Mouse (Mus musculus) layer of hippocampus, postnatal 10 days (tissue): ENCODE measurements at regions not wholly inside any gene's neighbourhood (a gene's known extent, or its start where the extent isn't known, plus 50 kb on each side); places are given as distances from the start of the nearest gene placed in this dataset.

Source experiments
- DNase-seq, 2 experiments: peaks; one replicate each; pipeline ENCODE4 v3.0.0; 2021; ENCODE audit warnings: low spot score in 2 of 2

DNA sequence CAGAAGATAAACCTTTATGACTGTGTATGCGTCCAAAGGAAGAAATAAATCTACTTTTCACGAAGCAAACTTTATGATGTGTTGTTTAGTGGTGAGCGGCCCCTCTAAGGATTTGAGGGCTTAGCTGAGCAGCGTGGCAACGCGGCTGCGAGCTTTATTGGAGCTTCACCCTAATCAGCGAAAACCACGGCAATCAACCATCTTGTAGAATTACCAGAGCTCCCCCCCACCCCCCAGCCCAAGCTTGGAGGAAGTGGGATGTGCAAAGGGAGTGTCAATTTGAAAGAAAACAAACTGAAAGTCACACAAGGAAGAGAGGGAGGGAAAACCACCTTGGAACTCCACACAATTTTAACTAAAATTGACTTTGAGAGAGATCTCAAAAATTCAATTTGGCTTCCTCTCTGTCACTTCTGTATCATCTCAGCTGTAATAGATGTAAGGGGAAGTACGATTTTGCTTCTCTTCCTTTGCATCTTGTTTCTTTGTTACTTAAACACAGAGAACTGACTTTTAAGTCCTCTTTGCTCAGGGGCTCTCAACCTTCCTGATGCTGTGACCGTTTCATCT is 229.1 kb upstream of the Satb1 start:
- DNase-seq, result no peak

DNA sequence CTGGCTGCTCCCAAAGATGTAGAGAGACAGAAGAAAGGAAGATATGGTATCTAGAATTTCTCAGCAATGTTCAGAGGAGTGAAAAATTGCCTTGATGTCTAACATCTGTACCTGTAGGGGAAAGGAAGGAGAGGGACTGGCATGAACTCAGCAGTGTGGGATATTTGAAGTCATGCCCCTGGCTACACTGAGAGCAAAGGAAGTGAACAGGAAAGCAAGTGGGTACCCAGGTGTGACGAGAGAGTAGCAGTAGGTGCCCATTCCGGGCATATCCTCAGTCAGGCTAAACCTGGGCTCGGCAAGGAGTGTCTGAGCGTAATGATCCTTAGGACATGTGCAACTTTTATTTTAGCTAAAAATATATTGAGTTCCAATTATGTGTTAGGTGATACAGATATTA is 203.4 kb upstream of the Satb1 start:
- no peak for DNase-seq

DNA sequence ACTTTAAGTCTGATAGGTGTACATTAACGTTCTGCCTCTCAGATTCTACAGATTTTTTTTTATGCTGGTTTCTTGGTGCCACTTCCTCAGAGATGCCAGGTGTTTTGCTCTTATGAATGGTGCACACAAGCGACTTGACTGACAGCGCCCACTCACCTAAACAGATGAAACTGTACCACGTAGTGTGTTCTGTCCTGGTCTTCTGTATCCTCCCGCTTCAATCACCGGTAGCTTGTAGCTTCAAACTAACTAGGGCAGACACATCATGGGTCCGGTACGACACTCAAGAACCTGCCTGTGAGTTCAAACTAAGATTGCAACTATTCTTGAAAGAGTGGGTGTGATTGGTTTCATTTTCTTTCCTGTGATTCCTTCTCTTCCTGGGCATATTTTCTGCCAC is 198.0 kb upstream of the Satb1 start:
- DNase-seq, result no peak

DNA sequence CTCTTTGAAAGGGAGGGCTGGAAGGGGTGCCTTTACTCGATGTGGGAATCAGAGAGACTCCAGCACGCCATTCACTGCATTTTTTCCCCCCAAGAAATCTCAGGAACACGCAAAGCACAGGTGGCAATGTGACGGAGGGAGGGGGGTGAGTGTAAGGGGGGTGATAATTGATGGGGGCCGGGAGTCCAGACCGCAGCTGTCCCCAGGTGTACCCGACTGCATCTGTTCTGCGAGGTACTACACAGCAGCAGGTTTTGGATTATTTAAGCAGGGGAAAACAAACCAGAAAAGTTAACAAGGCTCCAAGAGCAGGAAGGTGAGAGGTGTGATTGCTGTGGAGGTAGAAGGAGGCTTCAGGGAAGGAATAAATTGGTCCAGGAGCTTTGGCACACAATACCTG is 153.8 kb upstream of the Satb1 start:
- DNase-seq, result no peak

DNA sequence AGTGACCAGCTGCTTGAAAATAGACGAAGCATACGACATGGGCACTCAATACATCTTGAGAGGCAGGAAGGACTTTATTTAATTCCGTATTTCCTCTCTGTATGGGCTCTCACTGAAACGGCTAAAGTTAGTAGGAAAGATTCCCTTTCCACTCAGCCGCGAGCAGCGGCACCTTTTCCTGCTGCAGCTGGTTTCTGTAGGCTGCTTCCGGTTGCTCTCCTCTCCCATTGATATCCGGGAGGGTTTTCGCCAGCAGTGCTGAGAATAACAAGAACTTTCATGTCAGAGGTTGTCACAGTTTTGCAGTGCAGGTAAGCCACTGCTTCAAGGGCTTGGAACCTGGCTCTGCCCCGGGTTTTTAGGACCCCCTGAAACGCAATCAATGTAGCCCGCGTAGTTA is 153.1 kb upstream of the Satb1 start:
- no peak for DNase-seq

DNA sequence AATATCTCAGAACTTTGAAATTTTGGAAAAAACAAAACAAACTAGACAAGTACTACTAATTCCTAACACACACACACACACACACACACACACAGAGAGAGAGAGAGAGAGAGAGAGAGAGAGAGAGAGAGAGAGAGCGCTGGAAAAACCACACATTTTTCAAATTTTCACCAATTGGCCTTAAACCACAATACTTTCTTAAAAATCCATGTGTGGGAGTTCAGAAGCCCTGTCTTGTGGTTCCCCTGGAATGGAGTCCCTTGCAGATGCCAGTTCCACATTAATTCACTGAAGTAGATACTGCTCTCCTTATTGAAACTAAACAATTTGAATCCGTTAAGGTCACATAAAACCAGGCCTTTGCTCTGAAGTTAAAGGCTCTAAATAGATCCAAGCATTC is 146.0 kb upstream of the Satb1 start:
- no peak for DNase-seq

DNA sequence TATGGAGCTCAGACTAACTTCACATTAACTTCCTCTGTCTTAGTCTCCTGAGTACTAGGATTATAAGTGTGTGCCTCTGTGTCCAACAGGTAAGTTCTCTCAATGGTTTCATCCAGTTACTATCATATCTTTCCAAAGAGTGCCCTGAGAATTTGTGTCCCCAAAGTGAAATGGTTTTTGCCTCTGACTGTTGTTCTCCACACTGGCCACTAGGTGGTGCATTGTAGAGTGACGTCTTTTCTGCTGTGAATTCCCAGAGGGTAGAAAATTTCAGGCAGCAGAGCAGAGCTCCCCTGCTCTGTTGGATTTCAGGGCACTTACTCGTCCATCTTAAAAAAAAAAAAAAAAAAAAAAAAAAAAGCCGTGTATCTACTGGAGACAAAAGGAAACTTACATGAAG is 138.4 kb upstream of the Satb1 start:
- no peak for DNase-seq

DNA sequence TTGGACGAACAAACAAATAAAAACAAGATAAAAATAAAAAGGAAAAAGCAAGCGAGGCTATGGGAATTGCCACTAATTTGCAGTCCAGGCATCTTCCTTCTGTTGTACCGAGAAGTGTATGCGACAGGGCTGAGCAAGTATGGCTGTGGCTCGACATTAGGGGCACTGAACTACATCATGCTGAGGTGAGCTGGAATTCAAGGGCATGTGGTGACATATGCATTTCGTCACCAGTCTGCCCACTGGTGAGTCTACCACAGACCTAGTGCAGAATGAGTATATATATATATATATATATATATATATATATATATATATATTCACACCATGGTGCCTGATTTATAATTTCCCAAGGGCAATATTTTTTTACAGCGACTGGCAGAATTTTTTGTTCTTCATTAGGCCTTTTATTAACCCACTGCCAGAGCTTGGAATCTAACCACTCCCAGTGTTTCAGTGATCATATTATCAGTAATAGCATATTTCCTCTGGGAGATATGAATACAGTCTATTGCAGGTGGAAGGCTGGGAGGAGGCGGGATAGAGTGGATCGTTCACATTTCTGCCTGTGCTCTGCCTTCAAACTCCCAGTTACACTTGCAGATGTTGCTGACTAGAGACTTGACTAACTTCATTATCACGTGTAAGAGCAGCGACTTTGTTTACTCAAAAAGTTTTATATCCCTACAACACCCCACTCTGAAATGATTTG is 133.6 kb upstream of the Satb1 start:
- no peak for DNase-seq

DNA sequence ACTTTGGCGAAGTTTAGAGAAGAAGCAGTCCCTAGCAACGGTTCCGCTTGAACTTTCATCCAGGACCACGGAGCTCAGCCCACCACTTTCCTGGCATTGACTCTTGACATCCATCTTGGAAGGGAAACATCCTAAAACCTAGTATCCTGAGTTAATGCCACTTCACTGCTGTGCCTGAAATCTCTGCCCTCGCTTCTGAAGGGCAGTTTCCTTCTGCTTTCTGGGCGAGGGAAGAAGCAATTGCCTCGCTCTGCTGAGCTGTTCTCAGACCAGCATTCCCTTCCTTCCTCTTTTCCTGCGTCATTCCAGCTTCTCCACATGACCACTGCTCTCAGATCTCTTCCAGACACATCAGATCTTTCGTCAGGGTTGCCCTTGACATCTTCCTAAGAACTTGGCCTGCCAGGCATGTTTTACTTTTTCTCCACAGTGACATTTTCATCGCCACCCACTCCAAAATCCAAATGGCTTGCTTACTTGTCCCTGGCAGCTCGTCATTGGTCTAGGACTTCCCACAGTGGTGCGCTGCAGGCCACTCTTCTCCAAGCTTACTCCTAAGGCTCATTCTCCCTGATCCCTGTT is 129.5 kb upstream of the Satb1 start:
- DNase-seq, result no peak

DNA sequence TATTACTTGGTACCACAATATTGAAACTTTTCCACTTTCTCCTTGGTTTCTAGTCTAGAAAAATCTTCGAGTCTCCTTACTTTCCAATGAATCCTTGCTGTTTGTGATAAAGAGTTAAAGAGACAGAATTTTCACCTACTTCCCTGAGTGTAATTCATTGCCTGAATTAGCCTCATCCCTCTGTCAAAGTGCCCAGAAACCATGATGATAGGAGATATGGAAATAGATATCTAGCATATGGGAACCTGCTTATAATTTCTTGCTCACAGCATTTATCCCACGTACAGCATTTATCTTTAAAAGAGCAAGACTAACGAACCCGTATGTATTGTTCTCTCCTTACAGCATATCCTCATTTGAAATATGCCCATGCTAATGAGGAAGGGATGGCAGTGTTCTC is 128.2 kb upstream of the Satb1 start:
- DNase-seq, result no peak

DNA sequence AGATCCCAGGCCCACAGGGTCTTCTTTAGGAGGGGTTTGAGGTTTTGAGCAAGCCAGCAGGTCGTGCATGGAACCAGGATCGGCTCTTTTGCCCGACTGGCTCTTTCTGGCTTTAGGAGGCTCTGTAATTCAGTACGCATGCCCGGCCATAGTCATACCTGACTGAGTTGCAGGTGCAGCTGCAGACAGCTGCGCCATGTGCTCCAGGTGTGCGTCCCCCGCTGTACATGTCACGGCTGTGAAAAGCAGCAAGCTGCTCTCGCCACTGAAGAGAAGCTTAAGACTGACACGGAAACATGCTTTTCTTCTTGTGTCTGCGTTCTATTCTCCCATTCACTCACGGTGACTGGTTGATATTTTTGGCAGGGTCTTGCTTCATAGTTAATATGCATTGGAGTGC is 123.2 kb upstream of the Satb1 start:
- DNase-seq, result no peak

DNA sequence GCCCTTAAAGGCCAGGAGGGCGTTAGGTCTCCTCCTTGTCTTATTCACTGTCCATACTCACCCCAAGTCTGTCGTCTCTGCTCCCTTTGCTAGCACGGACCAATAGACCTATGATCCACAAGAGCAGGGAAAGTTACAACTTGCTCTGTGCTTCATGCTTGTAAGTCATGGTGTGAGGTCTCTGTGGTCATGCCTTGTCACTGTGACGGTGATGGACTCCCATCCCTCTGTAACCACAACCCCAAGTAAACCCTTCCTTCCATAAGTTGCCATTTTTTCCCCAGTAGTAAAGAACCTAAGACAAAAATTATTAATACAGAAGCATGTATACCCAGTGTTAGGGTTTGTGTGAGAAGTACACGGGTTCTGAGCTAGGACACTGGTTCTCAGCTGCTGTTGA is 104.6 kb upstream of the Satb1 start:
- no peak for DNase-seq

DNA sequence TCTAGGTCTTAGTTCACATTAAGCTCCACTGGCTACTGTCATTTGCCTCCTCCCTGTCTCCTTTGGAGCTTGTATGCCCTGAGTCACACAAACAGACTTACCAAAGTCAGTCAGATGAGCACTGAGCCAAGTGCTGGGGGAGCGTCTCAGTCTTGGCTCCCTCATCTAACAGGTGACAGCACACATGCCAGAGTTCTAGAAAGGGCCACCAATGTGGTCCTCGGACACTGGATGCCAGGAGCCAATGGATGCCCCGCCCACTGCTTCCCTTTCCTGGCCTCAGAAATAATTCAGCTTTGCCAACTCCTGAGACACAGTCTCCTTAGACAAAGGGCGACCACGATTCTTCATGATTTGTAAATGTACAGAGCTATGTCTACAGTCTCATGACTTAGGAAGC is 103.0 kb upstream of the Satb1 start:
- no peak for DNase-seq

DNA sequence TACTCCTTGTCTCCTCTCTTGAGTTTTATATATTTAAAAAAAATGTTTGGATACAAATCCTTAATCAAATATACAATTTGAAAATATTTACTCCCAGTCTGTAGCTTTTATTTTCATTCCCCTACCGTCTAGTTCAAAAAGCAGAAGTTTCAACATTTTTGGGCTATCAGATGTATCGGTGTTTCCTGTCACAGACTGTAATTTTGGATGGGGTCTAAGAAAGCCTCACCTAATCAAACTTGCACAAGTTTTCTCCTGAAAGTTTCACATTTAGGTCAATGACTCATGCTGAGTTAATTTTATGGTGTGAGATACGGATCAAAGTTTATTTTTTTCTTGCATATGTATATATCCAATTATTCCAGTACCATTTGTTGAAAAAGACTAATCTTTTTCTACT is 93.3 kb upstream of the Satb1 start:
- DNase-seq, result no peak

DNA sequence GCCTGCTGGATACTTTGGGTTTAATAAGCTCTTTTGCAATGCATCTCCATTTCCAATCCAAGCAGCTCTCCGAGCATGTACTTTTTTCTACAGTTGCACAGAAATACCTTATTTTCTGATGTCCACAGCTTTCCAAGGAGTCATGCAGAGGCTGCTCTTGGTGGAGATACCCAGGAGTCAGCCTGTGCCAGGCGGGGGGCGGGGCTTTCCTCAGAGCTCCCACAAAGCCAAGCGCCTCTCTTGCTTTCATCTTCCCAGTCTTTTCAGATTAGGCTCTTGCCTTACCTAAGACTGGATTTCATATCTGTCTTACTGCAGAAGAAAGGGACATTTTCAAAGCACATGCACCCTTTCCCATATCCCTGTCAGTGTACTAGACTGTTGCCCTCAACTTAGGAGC is 73.9 kb upstream of the Satb1 start:
- no peak for DNase-seq

DNA sequence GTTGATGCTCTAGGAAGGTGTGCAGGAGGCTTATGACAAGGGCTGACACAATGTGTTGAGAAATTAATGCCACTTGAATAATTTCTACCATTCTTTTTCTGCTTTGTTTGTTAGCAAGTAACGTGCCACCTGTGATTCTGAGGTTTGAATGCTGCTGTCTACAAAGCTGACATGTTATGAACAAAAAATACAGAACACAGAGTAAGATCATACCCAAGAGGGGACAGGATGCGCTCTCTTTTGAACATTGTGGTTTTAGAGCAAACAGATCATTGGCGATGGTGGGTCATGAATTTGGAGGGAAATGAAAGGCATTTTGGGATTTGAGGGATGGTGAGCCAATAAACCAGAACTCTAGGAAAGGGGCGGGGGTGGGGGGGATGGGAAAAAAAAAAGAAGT is 73.3 kb upstream of the Satb1 start:
- no peak for DNase-seq

DNA sequence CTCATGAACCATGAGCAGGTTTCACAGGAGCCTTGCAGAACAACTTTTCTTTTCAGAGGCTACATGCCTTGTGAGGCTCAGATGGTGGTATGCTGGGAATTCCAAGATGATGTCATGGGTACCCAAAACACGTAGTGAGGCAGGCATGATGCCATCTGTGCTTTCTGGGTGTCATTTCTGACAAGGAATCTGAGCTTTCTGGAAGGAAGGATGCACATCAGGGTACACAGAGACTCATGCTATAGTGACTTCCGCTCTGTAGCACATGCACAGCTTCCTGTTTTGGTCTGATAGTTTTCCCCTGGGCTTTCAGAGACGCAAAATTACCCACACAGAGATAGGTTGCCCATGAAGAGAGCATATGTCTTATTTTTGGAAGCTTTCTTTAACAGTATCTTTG is 70.8 kb upstream of the Satb1 start:
- no peak for DNase-seq

DNA sequence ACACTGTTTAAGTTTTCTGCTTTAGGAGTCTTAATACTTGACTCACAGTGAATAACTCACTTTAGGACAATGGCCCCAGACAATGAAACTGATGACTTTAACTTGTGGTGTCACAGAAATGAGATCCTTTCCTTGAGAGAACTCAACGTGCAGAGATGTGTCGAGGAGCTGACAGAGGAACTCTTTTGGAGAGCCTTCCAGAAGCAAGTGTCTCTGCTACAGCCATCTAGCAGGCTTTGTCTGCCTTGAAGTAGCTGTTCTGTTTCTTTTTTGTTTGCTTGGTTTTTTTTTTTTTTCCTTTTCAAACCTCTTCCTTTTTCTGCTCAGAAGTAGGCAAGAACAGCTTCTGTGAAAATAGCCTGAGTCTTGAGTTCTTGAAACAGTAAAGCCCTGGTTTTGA is 66.3 kb upstream of the Satb1 start:
- DNase-seq, result no peak

DNA sequence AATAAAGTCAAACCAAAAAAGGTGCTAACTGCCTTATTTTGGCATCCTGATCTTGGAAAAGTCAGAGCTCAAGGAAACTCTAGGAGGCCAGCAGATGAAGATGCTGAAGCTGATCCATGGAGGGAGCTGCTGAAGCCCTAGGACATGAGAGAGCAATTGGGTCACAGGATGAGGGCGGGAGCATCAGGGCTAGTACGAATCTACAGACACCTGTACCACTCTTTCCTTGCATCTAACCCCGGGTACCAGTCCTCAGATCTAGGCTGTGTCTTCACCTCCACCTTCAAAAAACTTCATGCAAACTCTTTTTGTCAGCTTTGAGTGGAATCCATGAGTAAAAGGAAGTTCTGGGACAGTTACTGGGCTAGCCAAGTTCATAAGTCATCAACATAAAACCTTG is 63.1 kb upstream of the Satb1 start:
- no peak for DNase-seq

DNA sequence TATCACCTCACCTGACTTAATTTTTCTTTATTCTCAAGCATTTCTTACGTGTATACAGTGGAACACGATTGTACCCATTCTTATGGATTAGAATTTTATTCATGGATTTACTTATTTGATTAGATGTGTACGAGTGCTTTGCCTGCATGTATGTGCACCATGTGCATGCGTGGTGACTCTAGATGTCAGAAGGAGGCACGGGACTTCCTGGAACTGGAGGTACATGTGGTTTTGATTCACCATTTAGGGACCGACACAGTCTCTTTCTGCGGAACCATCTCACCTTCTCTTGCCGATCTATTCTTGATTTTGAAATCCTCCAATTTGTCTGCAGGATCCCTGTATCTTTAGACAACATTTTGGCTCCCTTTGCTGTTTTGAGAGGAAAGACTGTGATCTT is 61.2 kb upstream of the Satb1 start:
- DNase-seq, result no peak

DNA sequence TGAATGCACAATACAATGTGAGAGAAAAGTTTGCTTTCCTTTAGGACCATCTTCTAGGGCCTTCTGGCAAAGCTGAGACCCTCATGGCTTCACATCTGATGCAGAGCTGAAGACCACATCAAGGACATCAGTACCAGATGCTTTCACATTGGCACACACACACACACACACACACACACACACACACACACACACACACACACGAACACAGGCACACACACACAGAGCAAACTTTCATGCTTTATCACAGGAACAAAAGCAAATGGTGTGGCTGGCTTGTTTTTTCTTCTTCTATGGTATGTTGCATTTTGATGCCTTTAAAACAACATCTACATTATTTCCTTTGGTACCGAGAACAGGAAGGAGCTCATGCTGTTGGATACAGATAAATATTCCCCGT is 59.8 kb upstream of the Satb1 start:
- DNase-seq, result no peak

DNA sequence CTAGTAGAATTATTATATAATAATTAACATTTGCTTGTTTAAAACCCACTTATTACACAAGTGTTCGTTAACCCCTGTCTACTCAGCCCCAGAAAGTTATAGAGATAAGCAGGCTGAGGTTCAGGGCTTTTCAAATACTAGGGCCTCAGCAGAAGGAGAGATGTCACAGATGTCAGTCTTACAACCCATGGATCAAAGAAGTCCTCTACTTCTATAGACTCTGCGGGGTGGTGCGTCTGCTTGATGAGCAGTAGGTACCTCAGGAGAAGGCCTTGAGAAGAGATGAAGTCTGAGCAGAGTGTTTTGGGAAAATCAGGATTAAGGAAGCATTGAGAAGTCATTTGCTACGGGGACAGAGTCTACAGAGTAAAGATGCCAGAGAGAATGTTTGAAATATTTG is 59.1 kb upstream of the Satb1 start:
- DNase-seq, result no peak
